Mouse (Mus musculus) midbrain, embryonic 10.5 days (tissue): ENCODE results near the gene Tbx15. TPM values are rescaled to one million over a fixed set of nuclear protein-coding genes. Genes with fewer than 3 reads are reported as not detected.
"Not testable (repeated sequence)": the region's sequence is repeated elsewhere in the genome, so short reads cannot be mapped to it uniquely, and the experiment has no call there.

Source experiments
- DNase-seq: peaks from one replicate; pipeline ENCODE4 v3.0.0-alpha.2; 2017; ENCODE audit warnings: low spot score
- H3K27ac ChIP-seq: fragments of 300-500 bp; sonication (generic); replicated peaks from 2 replicates; pipeline ENCODE4 v1.5.1; 2016; ENCODE audit warnings: mild to moderate bottlenecking
- H3K27me3 ChIP-seq: fragments of 300-500 bp; sonication (generic); 2 replicates; pipeline ENCODE4 v1.6.1; 2016; ENCODE audit warnings: low read depth, mild to moderate bottlenecking; ENCODE audit not compliant: poor library complexity, severe bottlenecking
- H3K36me3 ChIP-seq: fragments of 300-500 bp; sonication (generic); 2 replicates; pipeline ENCODE4 v1.6.1; 2016; ENCODE audit warnings: mild to moderate bottlenecking, moderate library complexity
- H3K4me1 ChIP-seq: fragments of 300-500 bp; sonication (generic); 2 replicates; pipeline ENCODE4 v1.6.1; 2016
- H3K4me3 ChIP-seq: fragments of 300-500 bp; sonication (generic); 2 replicates; pipeline ENCODE4 v1.5.1; 2016; ENCODE audit warnings: mild to moderate bottlenecking, moderate library complexity
- H3K9me3 ChIP-seq: fragments of 300-500 bp; sonication (generic); replicated peaks from 2 replicates; pipeline ENCODE4 v1.6.1; 2016; ENCODE audit warnings: mild to moderate bottlenecking
- WGBS: fragments of 180-500 bp; shearing (Covaris S2); methylation state at CpG from one replicate; pipeline ENCODE4 v1.1.7; 2016; 5-methylcytosine and 5-hydroxymethylcytosine counted together
- polyA plus RNA-seq: library from polyadenylated mRNA; unstranded; fragments of >200 nt; fragmentation: Nextera tagmentation; extraction: Ambion mirVana; gene quantifications from 2 replicates; pipeline ENCODE4 v1.2.1, GENCODE M21; 2016

Tbx15 gene
- polyA plus RNA-seq, 1 experiment from 2014 or later, result 1.2 TPM

DNA sequence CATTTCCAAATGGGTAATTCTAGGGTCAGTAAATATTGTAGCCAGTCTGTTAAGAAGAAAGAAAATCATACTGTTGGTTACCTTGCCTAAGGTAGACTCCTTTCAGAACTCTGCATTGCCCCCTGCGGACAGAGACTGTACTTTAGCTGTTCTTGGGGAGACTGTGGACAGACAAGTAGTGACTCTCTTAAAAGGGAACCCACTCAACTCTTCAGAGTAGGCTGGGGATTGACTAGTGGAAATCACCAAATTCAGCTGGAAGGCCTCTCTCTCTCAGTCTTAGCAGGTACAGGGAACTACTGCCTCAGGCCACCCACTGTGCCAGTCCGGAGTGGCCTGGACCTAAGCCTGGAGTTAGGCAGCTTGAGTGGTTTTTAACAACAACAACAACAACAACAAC, 21.8 kb downstream of the Tbx15 start:
- no peaks in the 10 kb centered on the region for H3K4me1 ChIP-seq
- H3K27ac ChIP-seq, result no peak overlapping the region
- no peak overlapping the region for H3K4me3 ChIP-seq
- H3K27me3 ChIP-seq, result peaks cover 100% of the 10 kb centered on the region
- 3% methylated on average over 2 of the region's 2 CpGs for WGBS
- H3K36me3 ChIP-seq, result no peaks in the 10 kb centered on the region
- no peaks in the 10 kb centered on the region for H3K9me3 ChIP-seq
- DNase-seq, result peak; percentile 24

DNA sequence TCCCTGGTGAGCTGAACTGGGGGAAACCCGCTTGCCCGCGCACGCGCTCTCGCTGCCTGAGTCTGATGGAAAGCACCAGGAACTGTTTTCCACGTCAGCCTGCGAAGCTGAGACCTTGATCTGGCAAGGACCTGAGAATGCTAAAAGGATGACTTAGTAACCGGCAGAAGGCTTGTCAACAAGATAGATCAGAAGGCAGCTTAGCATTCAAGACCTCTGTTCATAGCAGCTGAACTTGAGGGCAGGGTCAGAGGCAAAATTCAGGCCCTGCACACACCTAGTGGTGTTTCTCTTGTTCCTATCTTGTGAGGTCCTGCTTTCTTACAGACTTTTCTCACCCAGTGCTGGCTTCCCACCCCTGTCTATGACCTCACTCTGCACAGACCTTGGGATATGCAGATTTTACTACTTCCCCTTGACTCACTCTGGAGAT, 23.3 kb downstream of the Tbx15 start:
- Histone ChIP-seq H3K27ac (no peak overlapping the region), H3K9me3 (no peaks in the 10 kb centered on the region), H3K27me3 (peaks cover 100% of the 10 kb centered on the region), H3K36me3 (no peaks in the 10 kb centered on the region), H3K4me3 (no peak overlapping the region), H3K4me1 (no peaks in the 10 kb centered on the region)
- peak; percentile 31 for DNase-seq
- 11% methylated on average over 9 of the region's 9 CpGs for WGBS

DNA sequence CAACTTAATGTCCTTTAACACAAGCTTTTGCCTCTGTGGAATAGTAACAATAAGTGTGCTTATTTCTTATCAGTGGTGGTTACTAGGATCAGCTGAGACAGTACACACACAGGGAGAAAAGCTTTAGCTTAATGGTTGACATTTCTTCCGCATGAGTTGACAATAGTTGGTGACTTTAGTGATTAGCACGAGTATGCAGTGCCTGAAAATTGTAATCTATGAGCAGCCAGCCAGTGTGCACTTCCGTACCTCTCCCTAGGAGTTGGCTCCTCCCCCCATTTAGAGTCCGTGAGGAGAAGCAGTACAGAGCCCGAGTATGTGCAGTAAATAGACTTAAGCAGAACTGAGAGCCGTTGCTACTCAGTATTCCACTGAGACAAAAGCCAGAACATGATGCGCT, 24.5 kb downstream of the Tbx15 start:
- Histone ChIP-seq H3K4me1 (no peaks in the 10 kb centered on the region), H3K27ac (no peak overlapping the region), H3K27me3 (peaks cover 92% of the 10 kb centered on the region), H3K36me3 (no peaks in the 10 kb centered on the region), H3K4me3 (no peak overlapping the region), H3K9me3 (no peaks in the 10 kb centered on the region)
- WGBS, result 27% methylated on average over 7 of the region's 7 CpGs
- no peak for DNase-seq

DNA sequence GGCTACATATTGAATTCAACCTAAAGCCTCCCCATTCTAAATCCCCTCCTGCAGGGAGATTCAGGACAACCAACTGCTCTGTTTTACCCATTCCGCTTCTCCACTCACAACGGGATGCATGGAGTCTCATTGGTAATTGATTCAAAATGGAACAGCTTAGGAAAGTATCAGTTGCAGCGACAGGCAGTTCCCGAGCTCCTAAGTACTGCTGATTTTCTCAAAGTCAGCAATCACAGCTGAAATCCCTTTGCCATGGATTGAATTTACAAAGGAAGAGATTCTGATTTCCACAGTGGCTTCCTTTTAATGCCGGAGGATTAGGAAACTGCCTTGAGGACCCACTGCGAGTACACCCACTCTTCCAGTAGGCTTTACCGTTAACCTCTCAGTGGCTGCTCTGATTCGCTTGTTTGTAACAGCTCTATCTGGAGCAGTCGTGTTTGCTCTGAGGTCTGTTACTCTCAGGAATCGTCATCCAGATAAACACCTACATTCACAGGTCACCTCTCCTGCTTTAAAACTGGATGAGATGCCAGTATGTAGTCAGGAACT, 26.6 kb downstream of the Tbx15 start:
- 34% methylated on average over 10 of the region's 10 CpGs for WGBS
- peaks cover 71% of the 10 kb centered on the region for H3K27me3 ChIP-seq
- no peak for DNase-seq

DNA sequence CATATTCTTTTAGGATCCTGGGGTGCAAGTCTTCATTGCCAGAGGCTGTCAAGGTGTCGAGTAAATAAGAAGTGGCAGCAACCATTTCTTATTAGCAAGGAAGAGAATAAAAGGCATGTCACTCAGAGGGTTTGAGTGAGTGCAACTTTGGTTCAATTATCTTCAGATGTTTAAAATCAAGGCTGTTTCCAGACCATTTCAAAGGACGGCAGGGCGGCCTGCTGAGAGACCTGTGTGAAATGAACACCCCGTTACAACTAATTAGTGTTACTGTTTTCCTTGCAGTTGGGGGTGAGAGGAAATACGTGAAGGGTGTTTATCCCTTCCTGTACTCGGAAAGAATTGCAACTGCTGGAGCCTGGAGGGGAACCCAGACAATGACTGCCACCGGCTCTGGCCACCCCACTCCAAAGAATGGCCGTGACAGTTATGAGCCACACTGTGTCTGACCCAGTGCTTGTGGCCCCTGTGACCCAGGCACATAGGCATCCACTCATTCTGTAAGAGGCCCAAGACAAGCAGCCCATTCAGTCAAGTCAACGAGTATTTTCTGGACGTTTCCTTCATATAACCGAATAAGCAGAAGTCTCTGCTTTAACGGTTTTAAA, 37.9 kb downstream of the Tbx15 start:
- no peaks in the 10 kb centered on the region for H3K4me1 ChIP-seq
- H3K9me3 ChIP-seq, result no peaks in the 10 kb centered on the region
- DNase-seq, result peak; percentile 19
- H3K36me3 ChIP-seq, result no peaks in the 10 kb centered on the region
- no peak overlapping the region for H3K4me3 ChIP-seq
- WGBS, result 53% methylated on average over 12 of the region's 12 CpGs
- no peak overlapping the region for H3K27ac ChIP-seq
- H3K27me3 ChIP-seq, result 0 out of 2 replicates have a peak, but pooled peaks cover 4% of the 10 kb centered on the region

More for the DNA sequence above, 26.6 kb downstream of the Tbx15 start:
- no peaks in the 10 kb centered on the region for H3K4me1 ChIP-seq
- no peak overlapping the region for H3K4me3 ChIP-seq
- H3K9me3 ChIP-seq, result no peaks in the 10 kb centered on the region
- no peak overlapping the region for H3K27ac ChIP-seq
- H3K36me3 ChIP-seq, result no peaks in the 10 kb centered on the region

DNA sequence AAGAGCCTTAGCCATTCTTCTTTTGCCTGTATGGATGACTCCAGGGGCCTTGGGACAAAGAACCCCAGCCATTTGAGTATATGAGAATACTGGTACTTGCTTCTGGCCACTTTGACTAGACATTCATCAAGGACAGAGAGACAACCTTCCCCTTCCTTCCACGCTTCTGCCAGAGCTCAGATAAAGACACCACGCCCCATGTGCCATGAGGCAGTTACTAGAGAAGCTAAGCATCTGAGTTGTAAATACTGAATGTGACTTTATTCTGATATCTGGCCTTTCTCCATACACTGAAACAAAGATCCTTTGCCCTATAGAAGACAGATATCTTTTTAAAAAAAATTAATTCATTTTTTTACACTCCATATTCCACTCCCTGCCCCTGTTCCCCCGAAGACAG, 39.5 kb downstream of the Tbx15 start:
- Histone ChIP-seq H3K27me3 (0 out of 2 replicates have a peak, but pooled peaks cover 4% of the 10 kb centered on the region), H3K4me3 (no peak overlapping the region), H3K36me3 (no peaks in the 10 kb centered on the region), H3K4me1 (no peaks in the 10 kb centered on the region), H3K27ac (no peak overlapping the region), H3K9me3 (no peaks in the 10 kb centered on the region)
- DNase-seq, result no peak
- 94% methylated on average over 3 of the region's 3 CpGs for WGBS

DNA sequence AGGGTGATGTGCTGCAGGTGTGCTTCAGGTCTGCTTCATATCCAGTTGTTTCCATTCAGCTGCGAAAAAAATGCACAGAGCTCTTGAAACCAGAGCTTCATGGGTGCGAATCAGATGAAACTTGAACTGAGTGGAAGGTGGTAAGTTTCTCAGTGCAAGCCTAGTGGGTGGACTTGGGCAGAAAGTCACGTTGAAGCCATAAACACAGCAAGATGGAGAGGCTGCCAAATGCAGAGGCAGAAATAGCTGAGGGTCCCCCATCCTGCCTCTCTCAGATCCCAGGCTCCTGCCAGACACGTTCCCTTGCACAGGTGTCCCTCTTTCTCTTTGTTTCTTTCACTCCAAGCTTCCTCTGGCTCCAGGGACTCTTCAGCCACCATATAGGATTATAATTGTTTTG, 41.3 kb downstream of the Tbx15 start:
- Histone ChIP-seq H3K27me3 (0 out of 2 replicates have a peak, but pooled peaks cover 4% of the 10 kb centered on the region), H3K27ac (no peak overlapping the region), H3K4me1 (no peaks in the 10 kb centered on the region), H3K9me3 (no peaks in the 10 kb centered on the region), H3K4me3 (no peak overlapping the region), H3K36me3 (no peaks in the 10 kb centered on the region)
- no peak for DNase-seq
- 82% methylated on average over 4 of the region's 4 CpGs for WGBS

DNA sequence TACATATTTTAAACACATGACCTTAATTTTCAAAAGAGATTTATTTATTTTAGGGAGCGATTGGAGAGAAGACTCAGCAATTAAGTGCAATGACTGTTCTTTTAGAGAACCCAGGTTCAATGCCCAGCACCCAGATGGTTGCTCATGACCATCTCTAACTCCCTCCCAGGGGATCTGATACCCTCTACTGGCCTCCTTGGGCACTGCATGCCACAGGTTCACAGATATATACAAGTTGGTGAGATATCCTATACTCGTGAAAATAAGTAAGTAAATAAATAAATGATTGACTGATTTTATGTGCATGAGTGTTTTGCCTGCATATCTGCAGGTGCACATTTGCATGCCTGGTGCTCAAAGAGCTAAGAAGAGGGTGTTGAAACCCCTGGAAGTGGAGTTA, 48.1 kb downstream of the Tbx15 start:
- Histone ChIP-seq H3K4me3 (no peak overlapping the region), H3K4me1 (0 out of 2 replicates have a peak, but pooled peaks cover 2% of the 10 kb centered on the region), H3K27ac (no peak overlapping the region), H3K36me3 (no peaks in the 10 kb centered on the region), H3K9me3 (no peaks in the 10 kb centered on the region), H3K27me3 (no peaks in the 10 kb centered on the region)
- WGBS, result 61% methylated on average over 2 of the region's 2 CpGs
- DNase-seq, result no peak

DNA sequence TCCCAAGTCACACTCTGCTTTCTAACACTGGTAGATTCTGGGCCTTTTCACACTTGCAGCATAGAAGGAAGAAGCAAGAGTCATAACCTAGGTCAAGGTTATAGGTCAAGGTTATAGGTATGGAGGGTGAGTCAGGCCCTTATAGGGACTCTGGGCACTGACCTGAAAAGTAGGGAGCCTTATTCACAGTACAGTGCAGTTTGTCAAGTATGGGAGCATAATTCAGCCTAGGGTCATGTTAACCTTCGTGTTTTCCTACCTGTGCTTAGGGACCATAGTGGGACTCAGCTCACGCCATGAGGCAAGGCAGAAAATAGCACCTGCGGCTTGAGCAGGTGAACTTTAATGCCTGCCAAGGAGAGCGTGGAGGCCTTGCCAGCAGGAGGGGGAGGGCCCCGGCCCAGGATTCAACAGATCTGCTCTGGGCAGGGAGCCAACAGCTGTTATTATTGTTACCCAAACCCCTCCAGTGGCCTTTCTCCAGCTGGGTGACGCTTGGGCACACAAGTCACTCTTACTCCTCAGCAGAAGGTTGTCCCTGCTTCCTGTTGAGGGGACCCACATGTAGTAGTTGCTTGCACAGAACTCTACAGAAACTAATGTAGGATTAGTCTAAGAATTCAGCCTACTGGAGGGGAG, 50.0 kb downstream of the Tbx15 start:
- WGBS, result 48% methylated on average over 6 of the region's 6 CpGs
- H3K4me3 ChIP-seq, result no peak overlapping the region
- H3K4me1 ChIP-seq, result 0 out of 2 replicates have a peak, but pooled peaks cover 2% of the 10 kb centered on the region
- H3K36me3 ChIP-seq, result no peaks in the 10 kb centered on the region
- H3K27ac ChIP-seq, result no peak overlapping the region
- H3K27me3 ChIP-seq, result no peaks in the 10 kb centered on the region
- no peaks in the 10 kb centered on the region for H3K9me3 ChIP-seq
- no peak for DNase-seq

DNA sequence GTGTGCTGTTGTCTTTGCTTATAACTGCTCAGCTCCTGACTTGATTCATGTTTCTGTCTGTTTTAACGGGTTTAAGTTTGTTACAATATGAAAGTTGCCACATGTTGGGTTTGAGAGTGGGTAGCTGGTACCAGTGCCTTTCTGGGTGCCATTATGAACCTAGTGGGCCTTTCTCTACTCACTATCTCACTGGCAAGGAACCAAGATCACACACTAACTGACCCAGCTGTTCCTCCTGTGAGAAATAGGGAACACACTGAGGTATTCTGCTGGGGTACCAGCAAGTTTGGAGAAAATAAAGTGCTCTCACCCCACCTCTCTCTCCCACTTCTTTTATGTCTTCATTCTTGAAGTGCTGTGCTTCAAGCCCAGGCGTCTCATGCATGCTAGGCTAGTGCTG, 50.7 kb downstream of the Tbx15 start:
- Histone ChIP-seq H3K27me3 (no peaks in the 10 kb centered on the region), H3K4me1 (0 out of 2 replicates have a peak, but pooled peaks cover 2% of the 10 kb centered on the region), H3K36me3 (no peaks in the 10 kb centered on the region), H3K4me3 (no peak overlapping the region), H3K27ac (no peak overlapping the region), H3K9me3 (no peaks in the 10 kb centered on the region)
- no peak for DNase-seq
- 83% methylated on average over 2 of the region's 2 CpGs for WGBS

DNA sequence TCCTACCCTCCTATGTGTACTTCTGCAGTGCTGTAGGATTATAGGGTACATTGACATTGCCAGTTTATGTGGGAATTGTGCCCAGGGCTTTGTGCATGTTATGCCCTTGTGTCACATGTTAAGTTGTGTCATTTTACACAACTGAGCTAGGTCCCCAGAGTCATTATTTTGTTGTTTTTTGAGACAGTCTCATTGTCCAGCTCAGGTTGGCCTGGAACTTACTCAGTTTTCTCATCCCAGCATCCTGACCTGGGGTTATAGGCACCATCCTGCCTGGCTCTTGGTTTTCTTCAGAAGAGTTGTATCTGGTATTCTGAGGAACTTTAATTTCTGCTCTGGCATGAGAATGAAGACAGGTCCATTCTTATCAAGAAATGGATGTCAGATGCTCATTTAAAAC, 51.2 kb downstream of the Tbx15 start:
- H3K9me3 ChIP-seq, result no peaks in the 10 kb centered on the region
- H3K36me3 ChIP-seq, result no peaks in the 10 kb centered on the region
- no peak overlapping the region for H3K4me3 ChIP-seq
- 0 out of 2 replicates have a peak, but pooled peaks cover 2% of the 10 kb centered on the region for H3K4me1 ChIP-seq
- H3K27me3 ChIP-seq, result no peaks in the 10 kb centered on the region
- H3K27ac ChIP-seq, result no peak overlapping the region
- no peak for DNase-seq

DNA sequence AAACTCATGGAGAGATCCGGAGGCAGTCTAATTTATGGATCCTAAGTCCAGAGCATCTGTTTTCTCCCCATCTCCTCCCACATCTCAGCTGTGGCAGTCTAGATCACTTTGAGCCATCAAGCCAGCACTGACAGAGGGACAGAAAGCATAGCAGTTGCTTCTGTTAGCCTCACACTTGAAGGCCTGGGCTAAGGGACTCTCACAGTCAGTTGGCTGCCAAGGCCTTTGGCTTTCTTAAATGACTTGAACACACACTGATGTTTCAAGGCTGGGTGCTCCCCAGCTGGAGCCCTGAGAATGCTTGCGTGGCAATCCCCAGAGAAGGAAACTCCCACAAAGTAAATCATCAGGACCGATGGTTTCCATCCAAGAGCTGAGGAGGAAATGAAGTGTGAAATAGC, 52.4 kb downstream of the Tbx15 start:
- no peak overlapping the region for H3K27ac ChIP-seq
- 0 out of 2 replicates have a peak, but pooled peaks cover 2% of the 10 kb centered on the region for H3K4me1 ChIP-seq
- DNase-seq, result no peak
- no peaks in the 10 kb centered on the region for H3K9me3 ChIP-seq
- WGBS, result 83% methylated on average over 3 of the region's 3 CpGs
- no peaks in the 10 kb centered on the region for H3K27me3 ChIP-seq
- no peak overlapping the region for H3K4me3 ChIP-seq
- no peaks in the 10 kb centered on the region for H3K36me3 ChIP-seq

DNA sequence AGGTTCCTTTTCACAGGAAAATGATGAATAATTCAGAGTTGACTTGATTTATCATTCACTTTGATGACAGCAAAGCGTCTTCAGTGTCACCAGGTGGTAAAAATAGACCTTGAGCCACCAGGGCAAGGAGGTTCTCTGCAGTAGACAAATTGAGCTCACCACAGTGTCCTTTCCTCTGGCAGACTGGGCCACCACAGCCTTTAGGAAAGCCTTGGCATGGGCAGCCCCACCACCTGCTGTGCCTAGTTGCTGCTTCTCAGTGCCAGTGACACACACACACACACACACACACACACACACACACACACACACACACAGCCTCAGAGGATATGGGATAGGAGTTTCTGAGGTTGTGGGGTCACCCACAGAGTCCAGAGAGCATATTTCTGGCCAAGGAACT, 54.0 kb downstream of the Tbx15 start:
- not testable (repeated sequence) for H3K27me3 ChIP-seq, H3K4me3 ChIP-seq, H3K9me3 ChIP-seq, H3K4me1 ChIP-seq, H3K36me3 ChIP-seq, H3K27ac ChIP-seq, DNase-seq
- WGBS, result 71% methylated on average over 1 of the region's 1 CpGs
